Mouse (Mus musculus) cerebellum, adult (tissue): Measurements from ENCODE around the gene Gm10985.

Experiments used
- ATAC-seq: cut with Nextera tagmentation; 2 replicates; pipeline ENCODE4 v1.9.2; 2017; ENCODE audit warnings: mild to moderate bottlenecking, moderate library complexity, mixed read lengths; ENCODE audit not compliant: insufficient number of reproducible peaks, low FRiP score, low TSS enrichment

Gm10985 gene

GRCm38 (mm10) chr3:53844786-53845185 is at the start of gene Gm10985:
TSS of gene Gm10985 (plus strand) at chr3:53845086.
- ATAC-seq: no peak

- ATAC-seq: peak; percentile 86
Observed at GRCm38 (mm10) chr3:53796933-53797332, 48.0 kb upstream of the Gm10985 start.

GRCm38 (mm10) chr3:53799671-53800070 is 45.2 kb upstream of the Gm10985 start:
- no peak for ATAC-seq

- ATAC-seq: no peak
Observed at GRCm38 (mm10) chr3:53813421-53813977, 31.4 kb upstream of the Gm10985 start.

- ATAC-seq: no peak
Observed at GRCm38 (mm10) chr3:53834238-53834637, 10.6 kb upstream of the Gm10985 start.

GRCm38 (mm10) chr3:53846206-53846928 is 1.5 kb downstream of the Gm10985 start:
- no peak for ATAC-seq

GRCm38 (mm10) chr3:53847726-53848125 is 2.8 kb downstream of the Gm10985 start:
- 0 out of 2 replicates have a peak, but pooled peaks have one; percentile 26 for ATAC-seq

- no peak for ATAC-seq
Observed at GRCm38 (mm10) chr3:53848262-53848661, 3.4 kb downstream of the Gm10985 start.

- ATAC-seq: no peak
Observed at GRCm38 (mm10) chr3:53854261-53854660, 9.4 kb downstream of the Gm10985 start.

GRCm38 (mm10) chr3:53854831-53855230 is 9.9 kb downstream of the Gm10985 start:
- no peak for ATAC-seq

GRCm38 (mm10) chr3:53863383-53864220 is 18.7 kb downstream of the Gm10985 start, which contains the start of gene Ufm1:
TSS of gene Ufm1 (minus strand) at chr3:53863830.
- ATAC-seq: peak; percentile 98

GRCm38 (mm10) chr3:53868212-53868611 is 23.3 kb downstream of the Gm10985 start:
- no peak for ATAC-seq

GRCm38 (mm10) chr3:53869263-53869662 is 24.4 kb downstream of the Gm10985 start:
- no peak for ATAC-seq

- no peak for ATAC-seq
Observed at GRCm38 (mm10) chr3:53870482-53870881, 25.6 kb downstream of the Gm10985 start.

- no peak for ATAC-seq
Observed at GRCm38 (mm10) chr3:53871596-53871995, 26.7 kb downstream of the Gm10985 start.

GRCm38 (mm10) chr3:53890619-53891540 is 46.0 kb downstream of the Gm10985 start:
- no peak for ATAC-seq
